Mouse (Mus musculus): ENCODE results near the gene Myh11. TPM values are rescaled to one million over a fixed set of nuclear protein-coding genes. Genes with fewer than 3 reads are reported as not detected.
"Not testable (repeated sequence)": the region's sequence is repeated elsewhere in the genome, so short reads cannot be mapped to it uniquely, and the experiment has no call there.

Myh11 gene
- polyA plus RNA-seq, 1 experiment = 7.4 TPM

DNA sequence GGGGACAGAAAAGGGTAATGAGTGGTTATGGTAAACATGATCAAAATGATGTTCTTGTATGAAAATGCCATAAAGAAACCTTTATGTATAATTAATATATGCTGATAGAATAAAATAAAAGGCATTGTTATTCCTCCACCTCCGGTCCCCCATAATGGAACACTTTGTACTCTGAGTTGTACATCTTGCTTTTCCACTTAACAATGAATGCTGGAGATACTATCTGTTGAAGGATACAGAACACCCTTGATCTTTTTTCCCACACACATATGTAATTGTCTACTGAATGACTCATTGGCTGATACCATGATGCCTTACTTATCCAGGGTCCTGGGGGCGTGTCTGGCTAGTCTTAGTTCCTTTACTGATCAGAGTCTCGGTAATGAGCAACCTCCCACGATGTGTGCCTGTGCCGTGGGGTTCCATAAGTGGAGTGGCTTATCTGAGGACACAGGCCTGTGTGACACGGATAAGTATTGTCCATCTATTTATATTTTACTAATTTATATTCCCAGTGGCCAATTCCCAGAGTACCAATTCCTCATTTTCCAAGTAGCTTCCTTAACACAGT is 110.9 kb downstream of the Myh11 start:
- no peak for DNase-seq (ENCODE audit: extremely low spot score in 1 of 2, low spot score in 1 of 2)

DNA sequence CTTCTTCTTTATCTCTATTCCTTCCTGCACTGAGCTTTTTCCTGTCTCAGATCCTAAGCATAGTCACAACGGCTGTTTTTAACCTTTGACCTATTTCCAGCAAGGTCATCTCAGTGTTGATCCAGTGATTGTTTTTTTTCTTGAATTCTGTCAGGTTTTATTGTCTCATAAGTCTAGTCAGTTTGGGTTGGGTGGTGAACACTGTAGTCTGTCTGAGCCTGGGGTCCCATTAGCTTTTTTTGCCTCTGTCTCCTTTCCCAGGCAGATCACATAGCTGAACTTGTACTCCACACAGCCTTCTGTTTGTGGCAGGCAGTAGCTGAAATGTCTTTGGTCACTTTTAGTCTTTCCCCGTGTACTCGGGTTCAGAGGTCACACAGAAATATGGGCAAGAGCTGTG is 113.1 kb downstream of the Myh11 start:
- no peak for DNase-seq (ENCODE audit: extremely low spot score in 1 of 2, low spot score in 1 of 2)

DNA sequence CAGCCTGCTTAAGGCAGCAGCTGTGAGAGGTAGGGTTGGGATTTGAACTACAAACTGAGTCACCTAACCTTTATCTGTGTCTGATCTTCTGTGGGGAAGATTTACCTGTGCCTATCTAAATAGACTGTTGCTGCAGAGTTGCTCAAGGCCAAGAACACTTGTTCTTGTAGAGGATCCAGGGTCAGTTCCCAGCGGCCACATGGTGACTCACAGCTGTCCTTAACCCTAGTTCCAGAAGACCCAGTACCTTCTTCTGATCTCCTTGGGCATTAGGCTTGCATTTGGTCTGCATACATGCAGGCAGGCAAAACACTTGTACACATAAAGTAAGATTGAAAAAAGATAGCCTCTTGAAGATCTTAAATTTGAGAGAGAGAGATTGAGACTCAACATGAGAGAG is 121.5 kb downstream of the Myh11 start:
- no peak for DNase-seq (ENCODE audit: extremely low spot score in 1 of 2, low spot score in 1 of 2)

DNA sequence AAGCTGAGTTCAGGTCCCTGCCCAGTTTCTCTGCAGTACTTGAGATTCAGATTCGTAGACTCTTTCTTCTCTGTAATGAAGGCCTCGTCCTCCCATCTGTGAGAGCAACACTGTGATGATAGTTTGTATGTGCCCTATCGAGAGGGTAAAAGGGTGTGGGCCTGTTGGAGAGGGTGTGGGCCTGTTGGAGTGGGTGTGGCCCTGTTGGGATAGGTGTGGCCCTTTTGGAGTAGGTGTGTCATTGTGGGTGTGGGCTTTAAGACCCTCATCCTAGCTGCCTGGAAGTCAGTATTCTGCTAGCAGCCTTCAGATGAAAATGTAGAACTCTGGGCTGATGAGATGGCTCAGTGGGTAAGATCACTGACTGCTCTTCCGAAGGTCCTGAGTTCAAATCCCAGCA is 124.7 kb downstream of the Myh11 start:
- DNase-seq (ENCODE audit: extremely low spot score in 1 of 2, low spot score in 1 of 2) = no peak

DNA sequence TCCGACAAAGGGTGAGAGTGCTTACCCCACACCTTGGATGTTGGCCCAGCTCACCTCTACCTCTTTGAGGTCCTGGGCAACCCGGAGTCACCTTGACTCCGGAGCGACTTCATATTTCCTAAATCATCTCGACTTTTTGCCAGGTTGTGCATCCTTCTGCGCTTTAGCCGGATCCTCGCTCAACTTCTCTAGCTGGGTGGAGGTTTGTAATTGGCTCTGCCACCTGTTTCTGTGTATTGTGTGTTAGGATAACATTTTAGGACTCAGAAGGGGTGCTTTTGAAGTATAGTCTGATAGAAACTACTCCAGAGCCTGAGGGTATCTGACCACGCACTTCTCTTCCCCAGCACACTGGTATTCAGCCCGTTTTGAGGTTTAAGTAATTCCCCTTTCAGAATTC is 127.4 kb downstream of the Myh11 start:
- DNase-seq (ENCODE audit: extremely low spot score in 1 of 2, low spot score in 1 of 2) = no peak

DNA sequence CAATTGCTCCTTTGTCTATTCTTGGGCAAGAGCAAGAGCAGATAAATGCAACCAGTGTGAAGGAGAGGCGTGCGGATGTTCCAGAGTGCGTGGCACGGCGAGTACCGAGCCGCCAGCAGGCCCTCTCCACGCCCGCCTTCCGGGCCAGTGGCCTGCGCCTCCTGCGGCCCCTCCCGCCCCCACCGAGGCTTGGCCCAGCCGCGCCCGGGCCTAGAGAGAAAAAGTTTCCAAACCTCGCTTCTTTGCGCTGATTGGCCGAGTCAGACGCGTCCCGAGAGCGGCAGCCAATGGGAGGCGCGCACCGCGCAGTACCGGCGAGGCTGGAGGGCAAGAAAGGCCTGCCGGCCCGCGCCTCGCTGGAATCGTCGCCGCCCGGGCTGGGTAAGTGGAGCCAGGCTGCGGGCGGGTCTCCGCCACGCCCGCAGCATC is 128.2 kb downstream of the Myh11 start, which contains the start of the genes Nde1 and Marf1:
Nde1 (plus strand) TSS at position 288 of the 429 bp plus-strand sequence.
Marf1 (minus strand) TSS at position 364 of the 429 bp plus-strand sequence.
- peak; percentile 23 to 79 for DNase-seq (ENCODE audit: extremely low spot score in 1 of 2, low spot score in 1 of 2)

DNA sequence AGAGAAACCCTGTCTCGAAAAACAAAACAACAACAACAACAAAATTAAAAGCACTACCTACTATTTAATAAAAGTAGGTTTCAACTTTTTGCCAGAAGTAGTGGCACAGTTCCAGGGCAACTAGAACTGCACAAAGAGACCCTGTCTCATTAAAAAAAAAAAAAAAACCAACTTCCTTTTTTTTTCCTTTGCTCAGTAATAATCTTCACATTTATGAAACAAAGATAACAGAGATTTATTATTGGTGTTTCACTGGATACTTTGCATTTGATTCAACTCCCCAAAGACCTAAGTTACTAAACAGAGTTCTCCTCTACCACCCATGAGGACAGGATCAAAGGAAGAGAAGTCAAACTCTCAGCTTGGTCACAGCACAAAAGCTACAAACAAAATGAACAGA is 130.2 kb downstream of the Myh11 start:
- no peak for DNase-seq (ENCODE audit: extremely low spot score in 1 of 2, low spot score in 1 of 2)

DNA sequence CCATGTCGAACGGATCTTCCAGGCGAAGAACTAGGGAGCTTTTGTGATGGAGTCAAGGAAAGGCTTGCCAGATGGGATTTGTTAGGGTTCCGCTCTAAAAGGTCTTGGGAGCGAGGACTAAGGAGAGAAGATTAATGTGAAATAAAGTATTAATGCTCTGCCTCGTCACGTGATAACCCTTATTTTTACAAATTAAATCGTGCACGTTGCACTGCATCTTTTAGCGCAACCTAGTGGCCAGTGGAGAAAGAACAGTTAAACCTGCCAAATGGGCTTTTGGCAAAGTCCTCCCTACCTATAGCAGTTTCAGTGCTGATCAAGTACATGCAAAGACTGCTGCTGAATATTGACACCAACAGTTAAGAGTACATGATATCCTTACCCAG is 131.4 kb downstream of the Myh11 start:
- peak; percentile 69 to 92 for DNase-seq (ENCODE audit: extremely low spot score in 1 of 2, low spot score in 1 of 2)

DNA sequence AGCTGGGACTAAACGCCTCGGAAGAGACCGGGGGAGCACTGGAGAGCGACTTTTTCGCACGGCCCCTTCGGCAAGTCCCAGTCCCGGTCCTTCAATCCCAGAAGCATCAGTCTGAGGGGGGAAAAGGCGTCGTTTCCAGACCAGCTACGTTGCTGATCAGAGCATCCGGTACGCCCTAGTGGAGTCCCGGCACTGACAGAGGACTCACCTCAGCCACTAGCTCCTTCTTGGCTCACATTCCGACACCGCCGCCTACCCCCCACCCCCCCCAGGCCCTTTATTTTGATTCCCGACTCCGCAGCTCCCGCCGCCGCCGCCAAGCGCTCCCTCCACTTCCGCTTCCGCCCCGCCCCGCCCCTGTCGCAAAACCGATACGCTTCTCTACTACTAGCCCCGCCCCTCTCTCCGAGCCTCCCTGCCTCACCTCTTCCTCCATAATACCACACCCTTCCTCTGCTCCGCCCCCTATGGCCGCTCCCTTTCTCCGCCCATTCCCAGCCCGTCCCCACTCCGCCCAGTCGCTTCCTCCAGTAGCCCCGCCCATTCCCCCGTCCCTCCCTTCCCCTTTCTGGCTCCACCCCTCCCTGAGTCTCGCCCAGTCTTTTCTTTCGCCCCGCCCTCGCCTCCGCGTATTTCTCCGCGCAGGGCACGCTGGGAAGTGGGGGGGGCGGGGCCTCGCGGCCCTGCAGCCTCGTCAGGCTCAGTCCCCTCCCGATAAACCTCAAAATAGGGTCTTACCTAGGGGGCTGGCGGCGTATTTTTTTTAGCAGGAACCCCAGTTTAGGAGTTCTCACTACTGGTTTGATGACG is 132.0 kb downstream of the Myh11 start:
- DNase-seq (ENCODE audit: extremely low spot score in 1 of 2, low spot score in 1 of 2) = peak; percentile 98 to 99

DNA sequence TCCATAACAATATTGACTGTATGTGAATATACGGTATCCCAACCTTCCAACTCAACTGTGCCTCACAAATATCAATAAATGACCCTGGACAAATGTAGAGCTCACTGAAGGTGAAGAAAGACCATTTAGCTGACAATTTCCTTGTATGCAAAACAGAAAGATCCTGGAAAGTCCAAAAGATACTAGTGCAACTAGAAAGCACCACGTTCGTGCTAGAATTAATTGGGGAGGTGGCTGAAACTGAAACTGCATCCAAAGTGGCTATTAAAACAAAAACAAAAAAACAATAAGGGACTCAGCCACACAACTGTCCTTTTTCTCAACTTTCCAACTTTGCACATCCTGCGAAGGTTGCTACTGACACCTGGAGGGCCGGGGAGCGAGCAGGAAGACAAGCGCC is 132.6 kb downstream of the Myh11 start:
- DNase-seq (ENCODE audit: extremely low spot score in 1 of 2, low spot score in 1 of 2) = no peak

DNA sequence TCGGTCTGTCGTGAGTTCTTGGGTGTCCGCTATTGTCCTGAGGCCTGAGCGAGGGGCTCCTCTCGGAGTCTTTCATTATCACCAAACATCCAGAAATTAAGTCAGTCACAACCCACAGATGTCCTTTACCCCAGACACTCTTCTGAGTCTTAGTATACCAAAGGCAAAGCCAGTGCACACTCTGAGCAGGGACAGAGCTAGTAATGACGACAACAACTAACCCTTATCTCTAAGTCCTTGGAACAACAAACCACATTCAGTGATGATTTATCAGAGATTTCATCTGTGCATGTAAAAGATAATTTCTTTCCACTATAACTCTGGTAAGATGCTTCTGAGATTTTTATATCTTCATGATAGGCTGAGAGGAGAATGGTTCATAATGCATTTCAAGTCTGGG is 134.9 kb downstream of the Myh11 start:
- DNase-seq (ENCODE audit: extremely low spot score in 1 of 2, low spot score in 1 of 2) = no peak

DNA sequence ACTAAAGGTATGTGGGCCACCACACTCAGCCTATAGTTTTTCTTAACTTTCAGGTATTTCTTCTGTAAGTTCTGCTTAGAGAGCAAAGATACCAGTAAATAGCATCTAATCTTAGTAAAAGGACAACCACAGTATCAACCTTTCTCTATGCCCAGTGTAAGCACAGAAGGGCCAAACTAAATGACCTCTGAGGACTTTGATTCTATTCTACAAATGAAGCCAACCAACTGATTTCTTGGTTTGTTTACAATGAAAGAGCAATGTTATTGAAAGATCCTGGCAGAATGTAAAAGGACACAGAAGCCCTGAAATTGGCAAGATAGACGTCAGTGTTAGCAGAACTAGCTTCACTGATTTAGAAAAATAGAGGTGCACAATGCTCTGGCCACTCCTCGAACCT is 135.5 kb downstream of the Myh11 start:
- not testable (repeated sequence) for DNase-seq (ENCODE audit: extremely low spot score in 1 of 2, low spot score in 1 of 2)

DNA sequence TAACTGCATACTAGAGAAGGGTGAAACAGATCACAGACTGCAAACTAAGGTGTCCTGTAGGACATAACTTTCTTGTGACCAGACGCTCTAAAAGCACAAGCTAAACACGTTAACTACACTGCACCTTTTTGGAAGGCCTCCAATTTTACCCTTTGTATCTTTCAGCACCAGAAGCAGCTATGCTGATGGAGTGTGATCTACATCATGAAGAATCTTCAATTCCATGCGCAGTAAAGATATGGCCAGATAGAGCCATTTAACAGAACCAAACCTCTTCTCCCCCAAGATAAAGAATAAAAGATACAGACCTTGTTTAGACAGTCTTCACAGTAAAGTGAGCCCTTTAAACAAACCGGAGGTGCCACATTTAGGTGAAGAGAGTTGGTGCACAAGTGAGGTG is 139.5 kb downstream of the Myh11 start:
- no peak for DNase-seq (ENCODE audit: extremely low spot score in 1 of 2, low spot score in 1 of 2)

DNA sequence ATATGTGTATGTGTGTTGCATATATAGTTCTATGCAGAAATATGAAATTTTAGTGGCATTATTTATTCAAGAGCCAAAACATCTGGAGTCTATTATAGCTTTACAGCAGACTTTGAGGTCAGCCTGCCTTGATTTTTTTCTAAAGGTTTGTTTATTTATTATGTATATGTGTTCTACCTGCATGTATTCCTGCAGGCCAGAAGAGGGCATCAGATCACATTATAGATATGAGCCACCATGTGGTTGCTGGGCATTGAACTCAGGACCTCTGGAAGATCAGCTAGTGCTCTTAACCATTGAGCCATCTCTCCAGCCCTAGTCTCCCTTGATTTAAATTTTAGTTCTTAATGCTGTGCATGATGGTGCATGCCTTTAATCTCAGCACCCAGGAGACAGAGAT is 143.5 kb downstream of the Myh11 start:
- DNase-seq (ENCODE audit: extremely low spot score in 1 of 2, low spot score in 1 of 2) = no peak

Other genes with a start within 250 kb of the Myh11 start
- gene Nde1, start 128.1 kb downstream of the Myh11 start, polyA plus RNA-seq (2012; rRNA removed) = 27.1 and 27.3 TPM in 2 replicates
- gene Marf1, start 128.0 kb downstream of the Myh11 start, polyA plus RNA-seq (2012; rRNA removed) = 39.0 and 40.5 TPM in 2 replicates
- 75.0 and 80.5 TPM in 2 replicates for gene Fopnl, start 26.0 kb upstream of the Myh11 start, polyA plus RNA-seq (2012; rRNA removed)
- gene Abcc1, start 70.2 kb upstream of the Myh11 start, polyA plus RNA-seq (2012; rRNA removed) = 14.7 and 15.8 TPM in 2 replicates

Measured in frontal cortex, adult 2 months (tissue).